Mouse (Mus musculus): ENCODE data around the gene Gm2026.
"Not testable (repeated sequence)": the region's sequence is repeated elsewhere in the genome, so short reads cannot be mapped to it uniquely, and the experiment has no call there.

Gene Gm2026

DNA sequence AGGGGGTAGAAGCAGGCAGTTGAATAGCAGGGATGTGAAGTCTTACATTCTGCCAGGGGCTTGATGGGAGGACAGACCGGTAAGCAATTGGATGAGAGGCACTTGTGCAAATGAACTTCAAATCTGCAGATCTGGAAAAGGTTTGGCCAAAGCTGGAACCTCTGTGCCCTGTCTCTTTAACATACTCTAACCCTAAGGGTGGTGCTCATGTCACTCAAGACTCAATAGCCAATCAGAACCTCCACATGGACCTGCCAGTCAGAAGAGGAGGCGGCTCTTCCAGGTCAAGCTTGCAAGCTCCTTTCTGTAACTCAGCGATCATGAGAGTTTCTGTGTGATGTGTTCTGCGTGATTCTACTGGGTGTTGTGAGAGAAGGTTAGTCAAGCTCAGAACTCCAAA lies at the start of gene Gm2026:
Gene Gm2026, plus strand, starts transcription at position 301 of the 400 bp plus-strand sequence.
- DNase-seq: not testable (repeated sequence)

GRCm38 (mm10) chr2:175931000-175931399 lies 34.1 kb upstream of the Gm2026 start, which contains the start of gene Zfp966:
Zfp966 (minus strand) TSS chr2:175931100.
- not testable (repeated sequence) for DNase-seq

Measured in cerebellum, adult 11-12 months (tissue).